Mouse (Mus musculus) activated CD4-positive, CD25-positive, alpha-beta regulatory T cell (primary cell): ENCODE data around the gene Faf1. TPM values are rescaled to one million over a fixed set of nuclear protein-coding genes. Genes with fewer than 3 reads are reported as not detected.

Experiments
- polyA plus RNA-seq, 2 experiments: library from polyadenylated mRNA; unstranded; fragments of 100-300 nt; shearing (Covaris generic); gene quantifications; one replicate each; pipeline ENCODE4 v1.2.1; 2017

Gene Faf1
- 10 to 100 TPM; 35.0 to 38.0 TPM for polyA plus RNA-seq

GRCm38 (mm10) chr4:109676218-109677215, at the start of gene Faf1:
TSS of gene Faf1 (plus strand) at chr4:109676588.

GRCm38 (mm10) chr4:109666461-109667269, 9.7 kb upstream of the Faf1 start, which contains the start of gene Cdkn2c:
TSS of gene Cdkn2c (minus strand) at chr4:109667189.

DNA sequence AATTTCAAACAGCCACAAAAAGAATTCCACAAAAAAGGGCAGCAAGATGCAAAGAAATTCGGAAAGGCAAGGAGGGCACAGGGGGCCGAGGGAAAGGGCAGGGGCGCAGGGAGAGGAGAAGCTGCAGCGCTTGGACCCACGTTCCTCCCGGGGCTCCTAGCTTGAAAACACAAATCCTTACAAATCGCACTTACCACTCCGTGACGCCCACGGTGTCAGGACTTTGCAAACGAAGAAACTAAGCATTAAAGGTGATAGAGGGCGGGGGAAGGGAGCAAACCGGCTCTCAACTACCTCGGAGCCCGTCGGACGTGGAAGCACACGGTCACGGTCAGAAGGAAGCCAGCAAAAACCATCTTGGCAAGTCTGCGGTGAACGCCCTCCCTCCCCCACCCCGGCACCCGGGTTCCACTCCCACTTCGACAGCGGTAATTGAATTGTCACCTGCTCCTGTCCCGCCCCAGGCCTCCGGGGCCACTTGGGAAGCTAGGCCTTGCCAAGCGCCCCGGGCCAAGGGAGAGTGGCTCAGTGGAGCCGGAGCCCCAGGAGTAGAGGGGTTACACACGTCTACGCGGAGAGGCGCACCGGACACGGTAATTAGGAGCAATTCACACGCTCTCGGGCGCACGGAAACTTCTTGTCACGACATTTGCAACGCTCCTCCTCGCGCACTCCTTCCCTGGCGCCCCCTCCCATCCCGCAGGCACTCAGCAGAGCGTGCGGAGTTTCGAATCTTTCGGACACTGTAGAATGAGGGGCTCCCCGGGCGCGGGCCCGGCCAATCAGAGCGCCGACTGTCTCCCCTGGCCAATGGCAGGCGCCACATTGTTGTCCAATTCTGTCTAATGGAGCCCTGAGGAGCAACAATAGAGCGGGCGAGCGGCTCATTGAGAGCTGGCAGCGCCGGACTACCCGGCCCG, 301.0 kb downstream of the Faf1 start, which contains the start of gene Dmrta2:
TSS of gene Dmrta2 (plus strand) at position 906 of the 920 bp plus-strand sequence.

Other genes with a start within 250 kb of the Faf1 start
- 10 to 100 TPM; 39.7 to 44.0 TPM for gene Rnf11, start 191.9 kb upstream of the Faf1 start, polyA plus RNA-seq
- gene 4930522H14Rik, start 145.3 kb upstream of the Faf1 start, polyA plus RNA-seq = not detected
- gene Cdkn2c, start 9.4 kb upstream of the Faf1 start, polyA plus RNA-seq = 10 to 100 TPM; 19.2 to 26.6 TPM